Mouse (Mus musculus): ENCODE data around the gene Syde2.

GRCm38 (mm10) chr3:145964473-145964872, 23.2 kb upstream of the Syde2 start:
- TF ChIP-seq POLR2AphosphoS2 (IDR thresholded peaks at IDR 0.05; ENCODE audit: low read depth, low read length) (no peak), ZC3H11A (IDR thresholded peaks at IDR 0.05; ENCODE audit: low read depth, low read length) (no peak), KAT2A (IDR thresholded peaks at IDR 0.05; ENCODE audit: insufficient replicate concordance, low read length) (no peak), POLR2A (IDR thresholded peaks at IDR 0.05; ENCODE audit: low read depth, low read length) (no peak), USF1 (IDR thresholded peaks at IDR 0.05; ENCODE audit: low read depth, low read length) (no peak), CTCF (conservative IDR thresholded peaks at IDR 0.05 in 1 of 2, IDR thresholded peaks at IDR 0.05 in 1 of 2; ENCODE audit: low read depth in 2 of 2, low read length in 2 of 2) (no peak), MAFK (IDR thresholded peaks at IDR 0.05; ENCODE audit: insufficient replicate concordance, low read length) (no peak), EP300 (IDR thresholded peaks at IDR 0.05; ENCODE audit: low read length) (no peak), CHD2 (IDR thresholded peaks at IDR 0.05; ENCODE audit: low read length) (no peak), JUND (conservative IDR thresholded peaks at IDR 0.05; ENCODE audit: low read depth, low read length) (no peak), MXI1 (IDR thresholded peaks at IDR 0.05; ENCODE audit: low read depth, low read length) (no peak), MEF2A (IDR thresholded peaks at IDR 0.05; ENCODE audit: borderline replicate concordance, low read depth, low read length) (no peak)

All from CH12.LX (cell line).